Mouse (Mus musculus) forebrain, embryonic 16.5 days (tissue): ENCODE measurements around the gene Slc26a1. TPM values are rescaled to one million over a fixed set of nuclear protein-coding genes. Genes with fewer than 3 reads are reported as not detected.

Experiments used
- ATAC-seq: fragments of 200-750 bp; cut with Nextera tagmentation; 2 replicates; pipeline ENCODE4 v1.8.0; 2017; ENCODE audit warnings: mild to moderate bottlenecking, moderate library complexity
- H3K27ac ChIP-seq: fragments of 300-500 bp; sonication (generic); 2 replicates; pipeline ENCODE4 v1.5.1; 2014; ENCODE audit warnings: low read length, control low read depth
- H3K27me3 ChIP-seq: fragments of 300-500 bp; sonication (generic); replicated peaks from 2 replicates; pipeline ENCODE4 v1.6.1; 2014; ENCODE audit warnings: low read length; ENCODE audit not compliant: control insufficient read depth, insufficient read depth
- H3K36me3 ChIP-seq: fragments of 300-500 bp; sonication (generic); 2 replicates; pipeline ENCODE4 v1.6.1; 2014; ENCODE audit not compliant: control insufficient read depth, insufficient read depth
- H3K4me1 ChIP-seq: fragments of 300-500 bp; sonication (generic); replicated peaks from 2 replicates; pipeline ENCODE4 v1.6.1; 2014; ENCODE audit warnings: low read length; ENCODE audit not compliant: control insufficient read depth, insufficient read depth
- H3K4me2 ChIP-seq: fragments of 300-500 bp; sonication (generic); 2 replicates; pipeline ENCODE4 v1.6.1; 2014; ENCODE audit warnings: mild to moderate bottlenecking, low read length, control low read depth
- H3K4me3 ChIP-seq: fragments of 300-500 bp; sonication (generic); replicated peaks from 2 replicates; pipeline ENCODE4 v1.5.1; 2014; ENCODE audit warnings: mild to moderate bottlenecking, low read length, control low read depth
- H3K9ac ChIP-seq: fragments of 300-500 bp; sonication (generic); replicated peaks from 2 replicates; pipeline ENCODE4 v1.6.1; 2014; ENCODE audit warnings: low read depth, low read length, control low read depth
- H3K9me3 ChIP-seq: fragments of 300-500 bp; sonication (generic); 2 replicates; pipeline ENCODE4 v1.6.1; 2016; ENCODE audit warnings: low read length; ENCODE audit not compliant: control insufficient read depth
- WGBS: fragments of 180-500 bp; shearing (Covaris S2); extraction: QIAGEN DNeasy Blood & Tissue Kit; methylation state at CpG from one replicate; pipeline ENCODE4 v1.1.7; 2014; 5-methylcytosine and 5-hydroxymethylcytosine counted together
- polyA plus RNA-seq: library from polyadenylated mRNA; unstranded; fragments of >200 nt; fragmentation: Nextera tagmentation; extraction: Ambion mirVana; gene quantifications from 2 replicates; pipeline ENCODE4 v1.2.1, GENCODE M21; 2015

Slc26a1 gene
- polyA plus RNA-seq, 1 experiment from 2014 or later: 2.3 TPM

- H3K9ac ChIP-seq: no peak overlapping the region
- peaks cover under 1% of the 10 kb centered on the region; the same call in 1 of the 2 replicates for H3K36me3 ChIP-seq
- peaks cover 16% of the 10 kb centered on the region for H3K4me1 ChIP-seq
- 82% methylated on average over 4 of the region's 4 CpGs for WGBS
- H3K4me3 ChIP-seq: no peak overlapping the region
- no peak overlapping the region for H3K4me2 ChIP-seq
- no peaks in the 10 kb centered on the region for H3K9me3 ChIP-seq
- no peak overlapping the region for H3K27ac ChIP-seq
- no peak for ATAC-seq
- H3K27me3 ChIP-seq: no peaks in the 10 kb centered on the region; the same call in 1 of the 2 replicates
Observed at GRCm38 (mm10) chr5:108662772-108663171, 12.6 kb downstream of the Slc26a1 start.

GRCm38 (mm10) chr5:108660632-108661268 lies 14.6 kb downstream of the Slc26a1 start:
- Histone ChIP-seq H3K27me3 (no peaks in the 10 kb centered on the region; the same call in 1 of the 2 replicates), H3K36me3 (peaks cover 3% of the 10 kb centered on the region; the same call in 1 of the 2 replicates), H3K4me1 (peaks cover 16% of the 10 kb centered on the region), H3K4me3 (peak overlapping the region; percentile 69), H3K4me2 (peak overlapping the region; percentile 60), H3K9me3 (no peaks in the 10 kb centered on the region), H3K9ac (peak overlapping the region; percentile 86), H3K27ac (no peak overlapping the region)
- ATAC-seq: peak; percentile 99
- WGBS: 8% methylated on average over 36 of the region's 36 CpGs

- peaks cover 16% of the 10 kb centered on the region for H3K4me1 ChIP-seq
- WGBS: 11% methylated on average over 24 of the region's 24 CpGs
- no peak within 1 kb of the TSS for H3K27ac ChIP-seq
- peak within 1 kb of the TSS; percentile 60 for H3K4me2 ChIP-seq
- H3K36me3 ChIP-seq: peaks cover 3% of the 10 kb centered on the region; the same call in 1 of the 2 replicates
- H3K27me3 ChIP-seq: no peaks in the 10 kb centered on the region; the same call in 1 of the 2 replicates
- ATAC-seq: peak; percentile 9; the same call in 1 of the 2 replicates
- H3K4me3 ChIP-seq: peak within 1 kb of the TSS; percentile 69
- H3K9me3 ChIP-seq: no peaks in the 10 kb centered on the region
- peak within 1 kb of the TSS; percentile 86 for H3K9ac ChIP-seq
Observed at GRCm38 (mm10) chr5:108659698-108660631, 15.4 kb downstream of the Slc26a1 start, which contains the start of gene Idua. Gene Idua, plus strand, starts transcription at chr5:108660331.

GRCm38 (mm10) chr5:108658611-108659010 lies 16.8 kb downstream of the Slc26a1 start:
- ATAC-seq: no peak
- H3K4me3 ChIP-seq: no peak overlapping the region
- no peak overlapping the region for H3K27ac ChIP-seq
- H3K9ac ChIP-seq: no peak overlapping the region
- 81% methylated on average over 1 of the region's 1 CpGs for WGBS
- no peaks in the 10 kb centered on the region for H3K9me3 ChIP-seq
- H3K27me3 ChIP-seq: no peaks in the 10 kb centered on the region; the same call in 1 of the 2 replicates
- no peak overlapping the region for H3K4me2 ChIP-seq
- H3K36me3 ChIP-seq: peaks cover 16% of the 10 kb centered on the region
- H3K4me1 ChIP-seq: peaks cover 16% of the 10 kb centered on the region

- Histone ChIP-seq H3K4me1 (peaks cover 16% of the 10 kb centered on the region), H3K27me3 (no peaks in the 10 kb centered on the region), H3K9me3 (no peaks in the 10 kb centered on the region), H3K4me3 (no peak overlapping the region), H3K27ac (no peak overlapping the region), H3K4me2 (no peak overlapping the region), H3K36me3 (peaks cover 22% of the 10 kb centered on the region), H3K9ac (no peak overlapping the region)
- WGBS: 82% methylated on average over 5 of the region's 5 CpGs
- ATAC-seq: no peak
Observed at GRCm38 (mm10) chr5:108657406-108657805, 18.0 kb downstream of the Slc26a1 start.

- no peaks in the 10 kb centered on the region for H3K9me3 ChIP-seq
- H3K36me3 ChIP-seq: peaks cover 22% of the 10 kb centered on the region
- peaks cover 16% of the 10 kb centered on the region for H3K4me1 ChIP-seq
- no peak overlapping the region for H3K27ac ChIP-seq
- ATAC-seq: no peak
- WGBS: 95% methylated on average over 15 of the region's 15 CpGs
- H3K27me3 ChIP-seq: no peaks in the 10 kb centered on the region
- no peak overlapping the region for H3K4me2 ChIP-seq
- H3K4me3 ChIP-seq: no peak overlapping the region
- H3K9ac ChIP-seq: no peak overlapping the region
Observed at GRCm38 (mm10) chr5:108655891-108656650, 19.3 kb downstream of the Slc26a1 start.

- no peak overlapping the region for H3K4me2 ChIP-seq
- no peaks in the 10 kb centered on the region for H3K9me3 ChIP-seq
- H3K4me1 ChIP-seq: peaks cover 16% of the 10 kb centered on the region
- H3K27me3 ChIP-seq: no peaks in the 10 kb centered on the region
- H3K4me3 ChIP-seq: no peak overlapping the region
- ATAC-seq: no peak
- 96% methylated on average over 9 of the region's 9 CpGs for WGBS
- H3K27ac ChIP-seq: no peak overlapping the region
- H3K36me3 ChIP-seq: peaks cover 24% of the 10 kb centered on the region
- H3K9ac ChIP-seq: no peak overlapping the region
Observed at GRCm38 (mm10) chr5:108655381-108655780, 20.0 kb downstream of the Slc26a1 start.

GRCm38 (mm10) chr5:108654444-108654990 lies 20.9 kb downstream of the Slc26a1 start:
- 96% methylated on average over 10 of the region's 10 CpGs for WGBS
- Histone ChIP-seq H3K4me1 (peaks cover 10% of the 10 kb centered on the region), H3K4me2 (no peak overlapping the region), H3K9ac (no peak overlapping the region), H3K36me3 (peaks cover 24% of the 10 kb centered on the region), H3K9me3 (no peaks in the 10 kb centered on the region), H3K27me3 (no peaks in the 10 kb centered on the region), H3K27ac (no peak overlapping the region), H3K4me3 (no peak overlapping the region)
- ATAC-seq: no peak
